Mouse (Mus musculus) left cerebral cortex, postnatal 36 days (tissue): ENCODE measurements around the gene Ptpn4. TPM values are rescaled to one million over a fixed set of nuclear protein-coding genes. Genes with fewer than 3 reads are reported as not detected.

Experiments
- DNase-seq, 2 experiments: peaks; one replicate each; pipeline ENCODE4 v3.0.0; 2021 to 2022; ENCODE audit warnings: low spot score in 2 of 2, mixed read lengths in 1 of 2
- intact Hi-C: fragments of 180-260 bp; cut with DNase I; formaldehyde crosslinking; loops from one replicate; pipeline ENCODE4 v1.15.1; 2025
- total RNA-seq, 2 experiments: library from RNA; stranded (reverse); gene quantifications; 2 replicates each; pipeline ENCODE4 v1.2.3; 2021

Ptpn4 gene
- 10 to 100 TPM; 86.5 to 88.3 TPM for total RNA-seq

GRCm38 (mm10) chr1:119837035-119837751, at the start of gene Ptpn4:
Gene Ptpn4 (minus strand): TSS chr1:119837613.
- DNase-seq, result peak; percentile 97 to 98
- intact Hi-C loops, result loop anchor here (2.0 kb wide), 1 partner anchor 56 kb away; no protein-coding TSS in a partner anchor

- no peak for DNase-seq
- intact Hi-C loops, result no loop called here
These were observed 48.9 kb upstream of the Ptpn4 start for GRCm38 (mm10) chr1:119886320-119886719.

- intact Hi-C loops, result no loop called here
- DNase-seq, result peak in 1 of 2 experiments; percentile 44
These were observed 46.9 kb upstream of the Ptpn4 start for GRCm38 (mm10) chr1:119884272-119884671.

GRCm38 (mm10) chr1:119878909-119879308, 41.5 kb upstream of the Ptpn4 start:
- intact Hi-C loops, result no loop called here
- DNase-seq, result peak in 1 of 2 experiments; percentile 28

GRCm38 (mm10) chr1:119877469-119877868, 40.1 kb upstream of the Ptpn4 start:
- intact Hi-C loops, result no loop called here
- DNase-seq, result no peak

- intact Hi-C loops, result no loop called here
- DNase-seq, result no peak
These were observed 31.2 kb upstream of the Ptpn4 start for GRCm38 (mm10) chr1:119868395-119869161.

DNA sequence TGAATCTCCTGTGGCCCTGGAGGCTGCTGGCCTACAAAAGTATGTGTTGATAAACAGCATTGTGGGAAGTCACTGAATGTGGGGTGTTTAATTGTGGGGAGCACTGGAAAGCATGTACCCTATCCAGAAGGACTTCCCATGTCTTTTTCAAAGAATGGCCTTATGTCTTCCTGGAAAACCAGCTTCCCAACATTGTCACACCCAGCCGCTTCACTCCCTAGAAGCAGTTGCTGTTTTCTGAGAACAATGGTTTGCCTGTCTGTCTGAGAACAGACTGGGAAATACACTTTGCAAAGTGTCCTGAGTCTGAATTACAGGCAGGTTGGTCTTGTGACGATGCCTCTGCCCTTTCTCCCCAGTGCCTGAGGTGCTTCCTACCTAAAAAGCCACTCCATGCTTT, 29.9 kb upstream of the Ptpn4 start:
- intact Hi-C loops, result no loop called here
- DNase-seq, result no peak

DNA sequence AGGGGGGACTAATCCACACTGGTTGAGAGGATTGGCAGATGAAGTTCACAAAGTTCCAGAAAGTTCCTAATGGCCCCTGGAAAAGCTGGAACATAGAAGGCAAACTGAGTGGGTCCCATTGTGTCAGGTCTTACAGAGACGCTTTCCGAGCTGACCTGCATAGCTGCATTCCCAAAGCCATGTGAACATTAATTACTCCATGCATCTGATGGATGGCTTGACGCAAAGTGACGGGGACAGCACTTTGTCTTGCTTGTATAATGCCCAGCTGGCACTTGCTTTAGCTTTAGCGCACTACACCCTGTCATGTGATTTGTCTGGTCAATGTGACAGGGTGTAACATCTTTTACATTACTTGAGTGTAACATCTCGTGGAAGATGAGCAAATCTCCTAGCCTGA, 27.9 kb upstream of the Ptpn4 start:
- DNase-seq, result no peak
- intact Hi-C loops, result no loop called here

DNA sequence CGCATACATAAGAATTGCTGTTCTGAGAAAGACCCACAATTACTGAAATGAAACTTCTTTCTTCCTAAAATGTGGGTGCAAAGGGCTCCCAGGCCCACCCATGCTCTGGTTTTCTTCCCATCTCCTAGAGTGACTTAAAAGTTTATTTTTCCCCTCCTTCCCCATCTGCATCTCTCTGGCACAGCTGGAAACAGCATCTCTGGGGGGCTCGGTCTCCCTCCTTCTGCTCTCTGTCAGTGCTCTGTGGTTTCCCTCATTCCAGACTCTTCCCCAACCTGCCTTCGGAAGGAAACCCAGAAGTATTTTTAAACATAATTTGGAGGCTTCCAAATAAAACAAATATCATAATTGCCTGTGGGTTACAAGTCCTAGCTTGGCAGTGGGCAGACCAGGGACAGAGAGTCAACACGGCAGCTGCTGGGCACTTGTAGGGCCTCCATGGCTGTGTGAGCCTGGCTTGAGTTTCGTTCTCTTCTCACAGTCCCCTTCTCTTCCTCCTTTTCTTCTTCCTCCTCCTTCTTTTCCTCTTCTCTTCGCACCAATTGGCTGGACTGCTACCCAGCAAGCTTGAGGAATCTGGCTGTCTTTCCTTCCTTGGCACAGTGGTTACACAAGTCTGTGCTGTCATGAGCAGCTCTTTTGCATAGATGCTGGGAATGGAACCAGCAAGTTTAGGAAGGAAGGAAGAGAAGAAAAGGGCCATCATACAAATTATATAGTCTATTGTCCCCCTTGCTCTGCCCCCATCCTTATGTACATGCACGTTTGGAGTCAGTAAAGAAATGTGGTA, 26.3 kb upstream of the Ptpn4 start:
- DNase-seq, result no peak
- intact Hi-C loops, result no loop called here

- intact Hi-C loops, result no loop called here
These were observed 22.2 kb upstream of the Ptpn4 start for GRCm38 (mm10) chr1:119859566-119859965.

DNA sequence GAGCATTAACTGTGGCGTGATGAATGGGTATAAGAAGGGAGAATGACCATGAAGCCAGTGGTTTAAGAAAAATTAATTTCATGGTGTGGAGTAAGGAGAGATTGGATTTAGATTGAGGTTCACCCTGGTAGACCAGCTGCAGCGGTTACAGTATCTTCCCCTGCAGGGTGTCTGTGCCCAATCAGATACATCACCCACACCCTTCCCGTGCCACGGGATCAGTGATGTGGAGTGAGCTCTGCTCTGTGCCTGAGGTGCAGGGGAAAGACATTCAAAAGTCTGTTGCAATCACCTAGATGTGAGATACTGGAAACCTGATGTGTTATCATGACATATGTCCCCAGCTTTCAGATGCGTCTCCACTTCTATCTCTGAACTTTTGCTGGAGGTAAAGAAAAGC, 15.6 kb upstream of the Ptpn4 start:
- no peak for DNase-seq
- intact Hi-C loops, result no loop called here

More at GRCm38 (mm10) chr1:119859566-119859965, 22.2 kb upstream of the Ptpn4 start:
- no peak for DNase-seq

- intact Hi-C loops, result no loop called here
- no peak for DNase-seq
These were observed 14.9 kb upstream of the Ptpn4 start for GRCm38 (mm10) chr1:119852339-119852738.

GRCm38 (mm10) chr1:119849146-119849935, 11.9 kb upstream of the Ptpn4 start:
- intact Hi-C loops, result no loop called here
- no peak for DNase-seq

DNA sequence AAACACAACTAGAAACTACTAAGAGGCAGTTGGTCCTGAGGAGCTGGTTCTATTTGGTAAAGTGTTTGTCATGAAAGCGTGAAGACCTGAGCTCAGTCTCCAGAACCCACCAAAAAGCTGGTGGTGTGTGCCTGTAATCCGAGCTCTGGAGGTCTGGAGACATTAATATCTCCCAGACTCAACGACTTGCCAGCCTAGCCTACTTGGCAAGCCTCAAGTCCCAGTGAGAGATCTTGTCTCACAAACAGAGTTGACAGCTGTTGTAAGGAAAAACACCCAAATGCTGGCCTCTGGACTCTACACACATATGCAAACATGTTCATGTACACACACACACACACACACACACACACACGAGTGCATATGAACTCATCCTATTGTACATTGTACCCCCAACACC, 7.9 kb upstream of the Ptpn4 start:
- intact Hi-C loops, result no loop called here

DNA sequence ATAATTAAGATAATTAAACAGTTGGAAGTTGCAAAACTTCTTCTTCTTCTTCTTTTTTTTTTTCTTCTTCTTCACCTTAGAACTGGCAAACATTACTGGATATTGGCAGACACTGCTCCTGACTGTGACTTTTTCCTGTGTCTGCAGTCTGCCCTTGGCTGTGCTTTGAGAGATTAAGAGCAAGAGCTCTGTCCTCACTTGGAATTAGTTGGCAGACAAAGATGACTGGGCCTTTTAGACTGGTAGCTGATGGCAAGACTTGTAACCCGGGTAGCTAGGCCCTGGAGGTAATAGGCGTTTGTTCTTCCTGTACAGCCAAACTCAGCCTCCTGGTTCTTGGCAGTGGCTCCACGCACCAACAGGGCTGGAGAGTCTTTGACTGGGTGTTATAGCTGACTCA, 5.7 kb upstream of the Ptpn4 start:
- no peak for DNase-seq

More for the DNA sequence above, 7.9 kb upstream of the Ptpn4 start:
- DNase-seq, result no peak

DNA sequence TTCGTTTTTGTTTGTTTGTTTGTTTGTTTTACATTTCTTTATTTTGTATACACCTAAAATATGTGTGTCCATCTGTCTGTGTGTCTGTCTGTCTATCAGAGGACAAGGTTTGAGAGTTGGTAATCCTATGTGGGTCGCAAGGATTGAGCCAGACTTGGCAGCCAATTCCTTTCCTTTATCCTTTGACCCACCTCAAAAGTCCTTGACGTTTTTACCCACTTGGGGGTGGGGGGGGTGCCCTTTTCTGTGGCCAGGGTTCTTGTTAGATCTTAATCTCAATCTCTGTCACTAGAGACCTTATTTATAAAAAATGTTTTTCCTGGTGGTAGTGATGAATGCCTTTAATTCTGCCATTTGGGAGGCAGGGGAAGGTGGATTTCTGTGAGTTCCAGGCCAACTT, 828 bp upstream of the Ptpn4 start:
- no peak for DNase-seq
- intact Hi-C loops, result no loop called here

More for the DNA sequence above, 5.7 kb upstream of the Ptpn4 start:
- intact Hi-C loops, result no loop called here

- intact Hi-C loops, result loop anchor here (2.0 kb wide), 1 partner anchor 56 kb away; no protein-coding TSS in a partner anchor
- DNase-seq, result peak in 1 of 2 experiments; percentile 36
These were observed 866 bp downstream of the Ptpn4 start for GRCm38 (mm10) chr1:119836479-119837015.

- DNase-seq, result no peak
- intact Hi-C loops, result loop anchor here (2.0 kb wide), 1 partner anchor 57 kb away; no protein-coding TSS in a partner anchor
These were observed 1.5 kb downstream of the Ptpn4 start for GRCm38 (mm10) chr1:119835726-119836478.
